Mouse (Mus musculus) liver, postnatal 0 days (tissue): Measurements from ENCODE around the gene Zfand6.

Source experiments
- CTCF ChIP-seq: sonication (generic); IDR thresholded peaks from 2 replicates; pipeline ENCODE4 v1.5.1; 2016; ENCODE audit warnings: antibody characterized with exemption, low read depth
- EP300 ChIP-seq: IDR thresholded peaks from 2 replicates; pipeline ENCODE4 v1.6.1; 2016; ENCODE audit warnings: antibody characterized with exemption, low read depth, mild to moderate bottlenecking

- TF ChIP-seq CTCF (no peak), EP300 (no peak)
Measured at GRCm38 (mm10) chr7:84710287-84710958, 20.7 kb upstream of the Zfand6 start.
